Mouse (Mus musculus): Measurements from ENCODE around the gene Fancg.

GRCm38 (mm10) chr4:42978062-42978461 is 32.2 kb downstream of the Fancg start:
- TF ChIP-seq CTCF (IDR thresholded peaks at IDR 0.05; ENCODE audit: low read depth) = peak; percentile 41
- no peak for TF ChIP-seq EP300 (IDR thresholded peaks at IDR 0.05; ENCODE audit: low read depth)

Data from liver, postnatal 0 days (tissue).